Mouse (Mus musculus) bone marrow, adult 2 months (tissue): ENCODE data around the gene Plxna4.

ENCODE experiments used
- CTCF ChIP-seq: fragments of 200-500 bp; IDR thresholded peaks from 2 replicates; pipeline ENCODE4 v1.5.1; 2011; ENCODE audit warnings: low read length, control low read depth; ENCODE audit not compliant: control insufficient read depth, insufficient read depth
- POLR2A ChIP-seq: fragments of 200-500 bp; IDR thresholded peaks from 2 replicates; pipeline ENCODE4 v1.6.1; 2011; ENCODE audit warnings: low read depth, mild to moderate bottlenecking, control low read depth, low read length, borderline replicate concordance; ENCODE audit not compliant: control insufficient read depth

- TF ChIP-seq CTCF (no peak), POLR2A (no peak)
These were observed 141.7 kb downstream of the Plxna4 start for GRCm38 (mm10) chr6:32446276-32446675.
